Mouse (Mus musculus) small intestine, adult 2 months (tissue): ENCODE results near the gene Gm20662.

Experiments
- CTCF ChIP-seq: fragments of 200-500 bp; IDR thresholded peaks from 2 replicates; pipeline ENCODE4 v1.5.1; 2012; ENCODE audit warnings: low read depth, mild to moderate bottlenecking, control low read depth, inconsistent platforms, low read length, moderate library complexity, mixed read lengths; ENCODE audit not compliant: insufficient replicate concordance, insufficient read length; ENCODE audit errors: extremely low read depth
- POLR2A ChIP-seq: fragments of 200-500 bp; IDR thresholded peaks from 2 replicates; pipeline ENCODE4 v1.6.1; 2012; ENCODE audit warnings: low read depth, mild to moderate bottlenecking, control low read depth, inconsistent platforms, low read length, moderate library complexity

GRCm38 (mm10) chr9:107984052-107984753, 11.9 kb upstream of the Gm20662 start:
- TF ChIP-seq CTCF (no peak), POLR2A (no peak)
